Mouse (Mus musculus) lung, adult 2 months (tissue): Measurements from ENCODE around the gene Adprm.

Experiments used
- CTCF ChIP-seq: fragments of 200-500 bp; IDR thresholded peaks from 2 replicates; pipeline ENCODE4 v1.5.1; 2011; ENCODE audit warnings: mild to moderate bottlenecking, low read length, control low read depth; ENCODE audit not compliant: insufficient read depth
- POLR2A ChIP-seq: fragments of 200-500 bp; IDR thresholded peaks from 2 replicates; pipeline ENCODE4 v1.6.1; 2011; ENCODE audit warnings: low read depth, mild to moderate bottlenecking, control low read depth, low read length, borderline replicate concordance; ENCODE audit errors: extremely low read depth

DNA sequence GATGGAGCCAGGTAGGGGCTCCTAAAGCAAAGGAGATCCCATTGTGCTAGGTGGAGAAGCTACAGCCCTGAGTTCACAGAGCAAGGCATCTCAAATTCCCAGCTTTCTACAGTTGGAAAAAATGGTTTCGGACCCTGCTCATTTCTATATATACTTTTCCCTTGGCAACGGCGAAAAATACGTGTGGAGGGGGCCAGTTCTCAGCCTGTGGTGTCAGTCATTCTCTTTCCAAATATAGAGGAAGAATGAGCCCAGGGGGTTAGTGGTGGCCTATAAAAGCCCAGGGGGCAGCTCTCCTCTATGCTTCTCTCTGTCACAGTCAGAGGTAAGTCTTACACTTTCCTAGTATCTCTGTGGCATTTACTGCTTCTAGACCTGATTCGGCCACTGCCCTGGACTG is 25.6 kb upstream of the Adprm start, which contains the start of gene Myh3:
- TF ChIP-seq CTCF (no peak), POLR2A (no peak)
